8 mouse cellular contexts compared by ENCODE assay signal in genomic region chr17:6317339-6317985, GRCm38 (mm10). TPM values are rescaled to one million over a fixed set of nuclear protein-coding genes. Genes with fewer than 3 reads are reported as not detected.
DNase-seq lines count a peak whose midpoint lies in the region; ATAC-seq and TF ChIP-seq lines count a peak whose summit lies in the region.
"Not testable (repeated sequence)": the region's sequence is repeated elsewhere in the genome, so short reads cannot be mapped to it uniquely, and the experiment has no call there.

Dynlt1a (minus strand) TSS chr17:6317500.

- not testable (repeated sequence) for TF ChIP-seq POLR2A in heart, adult 2 months (IDR thresholded peaks at IDR 0.05; ENCODE audit: insufficient read depth, low read depth, low read length)

- intact Hi-C loops in heart, adult 2 months (cut with DNase I): not testable (repeated sequence)

- not testable (repeated sequence) for TF ChIP-seq CTCF in heart, adult 2 months (IDR thresholded peaks at IDR 0.05)

- not testable (repeated sequence) for H3K27ac ChIP-seq in embryonic facial prominence, embryonic 13.5 days; limb, embryonic 12.5 days
- H3K27ac ChIP-seq in heart, adult 2 months: peak within 1 kb of the TSS; percentile 12; the same call in 1 of the 2 replicates
- peak within 1 kb of the TSS; percentile 64 for H3K27ac ChIP-seq in midbrain, embryonic 14.5 days (replicated peaks; ENCODE audit: low read depth, low read length)

- peak; percentile 90 for DNase-seq in 3T3-L1 (ENCODE audit: low read depth, low spot score)
- DNase-seq in adrenal gland, postnatal 4 days (ENCODE audit: low spot score in 2 of 2): peak; percentile 100
- peak; percentile 97 to 98 for DNase-seq in heart, adult 2 months
- peak; percentile 97 to 99 for DNase-seq in kidney, adult 8-10 months
- peak; percentile 93 for DNase-seq in midbrain, embryonic 14.5 days
- DNase-seq in spleen, adult 12 weeks (ENCODE audit: low spot score): peak; percentile 92

- H3K36me3 ChIP-seq in embryonic facial prominence, embryonic 13.5 days; heart, adult 2 months (ENCODE audit: control insufficient read depth, insufficient read depth, low read length); limb, embryonic 12.5 days; midbrain, embryonic 14.5 days (ENCODE audit: control insufficient read depth, insufficient read depth, low read length): not testable (repeated sequence)

- peak; percentile 81 for ATAC-seq in embryonic facial prominence, embryonic 13.5 days (ENCODE audit: insufficient number of reproducible peaks, insufficient read depth, low FRiP score, low TSS enrichment, low read depth)
- peak; percentile 75 for ATAC-seq in limb, embryonic 12.5 days (ENCODE audit: insufficient number of reproducible peaks, insufficient read depth, low FRiP score, low TSS enrichment, low read depth)
- ATAC-seq in midbrain, embryonic 14.5 days (ENCODE audit: low FRiP score, low TSS enrichment): peak; percentile 91

- peak within 1 kb of the TSS; percentile 46 for H3K4me3 ChIP-seq in embryonic facial prominence, embryonic 13.5 days
- H3K4me3 ChIP-seq in heart, adult 2 months: peak within 1 kb of the TSS; percentile 44
- H3K4me3 ChIP-seq in limb, embryonic 12.5 days (replicated peaks): peak within 1 kb of the TSS; percentile 44
- peak within 1 kb of the TSS; percentile 35 for H3K4me3 ChIP-seq in midbrain, embryonic 14.5 days (replicated peaks; ENCODE audit: low read depth, low read length)

- peak within 1 kb of the TSS; percentile 66 for H3K4me2 ChIP-seq in embryonic facial prominence, embryonic 13.5 days
- H3K4me2 ChIP-seq in limb, embryonic 12.5 days: peak within 1 kb of the TSS; percentile 67
- peak within 1 kb of the TSS; percentile 49 for H3K4me2 ChIP-seq in midbrain, embryonic 14.5 days (ENCODE audit: low read length)

- not testable (repeated sequence) for H3K27me3 ChIP-seq in embryonic facial prominence, embryonic 13.5 days; heart, adult 2 months (ENCODE audit: control insufficient read depth, insufficient read depth, low read length); limb, embryonic 12.5 days; midbrain, embryonic 14.5 days (ENCODE audit: control insufficient read depth, insufficient read depth, low read length)

- TF ChIP-seq EP300 in heart, adult 2 months (IDR thresholded peaks at IDR 0.05; ENCODE audit: insufficient read depth, low read depth, low read length): not testable (repeated sequence)

- peak within 1 kb of the TSS; percentile 62 for H3K9ac ChIP-seq in embryonic facial prominence, embryonic 13.5 days
- peak within 1 kb of the TSS; percentile 8; the same call in 1 of the 2 replicates for H3K9ac ChIP-seq in heart, adult 2 months (ENCODE audit: low read depth, low read length)
- H3K9ac ChIP-seq in limb, embryonic 12.5 days (replicated peaks): 0 out of 2 replicates have a peak within 1 kb of the TSS, but pooled peaks have one; percentile 34
- peak within 1 kb of the TSS; percentile 44 for H3K9ac ChIP-seq in midbrain, embryonic 14.5 days (replicated peaks; ENCODE audit: low read length)

- not testable (repeated sequence) for H3K79me2 ChIP-seq in heart, adult 2 months (replicated peaks; ENCODE audit: control insufficient read depth, insufficient read depth, low read length)

- not testable (repeated sequence) for H3K9me3 ChIP-seq in embryonic facial prominence, embryonic 13.5 days; limb, embryonic 12.5 days; midbrain, embryonic 14.5 days (ENCODE audit: control insufficient read depth, low read length)

- H3K4me1 ChIP-seq in embryonic facial prominence, embryonic 13.5 days; heart, adult 2 months (ENCODE audit: control insufficient read depth, insufficient read depth, low read length); limb, embryonic 12.5 days (replicated peaks); midbrain, embryonic 14.5 days (ENCODE audit: control insufficient read depth, insufficient read depth, low read length): not testable (repeated sequence)

- 10% methylated on average over 22 of the region's 23 CpGs for WGBS in embryonic facial prominence, embryonic 13.5 days
- 2% methylated on average over 23 of the region's 23 CpGs for whole genome bisulfite sequencing in heart, adult 2 months
- 12% methylated on average over 22 of the region's 23 CpGs for WGBS in limb, embryonic 12.5 days
- 8% methylated on average over 23 of the region's 23 CpGs for WGBS in midbrain, embryonic 14.5 days

RNA-seq across cellular contexts. Expression of gene Dynlt1a, which starts in this region (rescaled TPM):
- total RNA-seq in adrenal gland, postnatal 4 days (2021): 10 to 100 TPM in 1 of 2 experiments, 1 to 10 TPM in 1; 9.6 to 11.8 TPM
- 20.0 and 21.1 TPM in 2 replicates for polyA plus RNA-seq in embryonic facial prominence, embryonic 13.5 days (2015; fragmentation: Nextera tagmentation; extraction: Ambion mirVana)
- total RNA-seq in heart, adult 2 months (2021): 1 to 10 TPM in 1 of 2 experiments, under 1 TPM in 1; 0.52 to 1.1 TPM
- polyA plus RNA-seq in heart, adult 2 months (2012; rRNA removed): 1.1 and 1.2 TPM in 2 replicates
- 22.1 and 24.3 TPM in 2 replicates for polyA plus RNA-seq in limb, embryonic 12.5 days (2016; fragmentation: Nextera tagmentation; extraction: Ambion mirVana)
- 52.6 and 52.9 TPM in 2 replicates for polyA plus RNA-seq in midbrain, embryonic 14.5 days (2014; fragmentation: Nextera tagmentation; extraction: Ambion mirVana)

Comparison
In these comparisons a context has a peak if more than half of its experiments do, and no peak if none do; other contexts are left out.
1. RNA of gene Dynlt1a (total RNA-seq): 9.6 to 11.8 TPM in adrenal gland, postnatal 4 days; 0.52 to 1.1 TPM in heart, adult 2 months; every median in the first group is over 4 times any median in the second.
2. H3K9ac ChIP-seq: peak in every context shown above with its lines; median percentile 62 in embryonic facial prominence, embryonic 13.5 days; 44 in midbrain, embryonic 14.5 days; 34 in limb, embryonic 12.5 days; 8 in heart, adult 2 months.
3. Peak in every context shown above with its lines, with median percentiles within 50 percentile points of each other: DNase-seq, ATAC-seq, H3K4me2 ChIP-seq and H3K4me3 ChIP-seq.